Mouse (Mus musculus) lung, postnatal 4 days (tissue): ENCODE results near the gene Fbxw10.

Experiments
- DNase-seq, 2 experiments: peaks; one replicate each; pipeline ENCODE4 v3.0.0; 2021

The Fbxw10 gene

GRCm38 (mm10) chr11:62911362-62911761 lies 64.5 kb downstream of the Fbxw10 start:
- no peak for DNase-seq

DNA sequence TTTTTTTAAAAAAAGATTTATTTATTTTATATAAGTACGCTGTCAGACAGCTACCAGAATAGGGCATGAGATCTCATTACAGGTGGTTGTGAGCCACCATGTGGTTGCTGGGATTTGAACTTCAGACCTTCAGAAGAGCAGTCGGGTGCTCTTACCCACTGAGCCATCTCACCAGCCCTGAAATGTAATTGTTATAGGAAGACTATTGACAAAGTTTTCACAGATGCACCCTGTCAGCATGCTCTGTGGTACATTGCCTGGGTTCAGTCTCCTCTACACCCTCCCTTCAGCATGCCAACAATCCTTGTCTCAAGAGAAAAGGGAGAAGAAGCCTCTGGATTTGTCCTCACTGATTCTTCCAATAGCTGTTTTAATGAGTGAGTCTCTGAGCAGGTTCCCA lies 66.3 kb downstream of the Fbxw10 start:
- no peak for DNase-seq

DNA sequence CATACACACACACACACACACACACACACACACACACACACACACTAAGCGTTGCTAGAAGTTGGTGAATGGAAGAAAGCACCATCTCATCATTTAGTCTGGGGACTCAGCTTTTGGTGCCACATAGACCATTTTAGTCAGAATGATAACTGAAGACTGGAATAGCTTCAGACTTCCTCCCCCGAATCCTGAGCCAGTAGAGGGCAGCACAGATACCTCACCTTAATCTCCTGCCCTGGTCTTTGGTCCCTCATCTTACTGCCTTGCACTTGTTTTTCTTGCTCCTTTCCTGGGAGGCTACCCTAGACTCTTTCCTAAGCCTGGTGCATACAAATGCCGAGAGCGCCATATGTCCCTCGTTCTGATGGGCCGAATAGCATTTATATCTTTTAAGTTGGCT lies 67.7 kb downstream of the Fbxw10 start:
- DNase-seq: peak in 1 of 2 experiments; percentile 43

GRCm38 (mm10) chr11:62915486-62915885 lies 68.6 kb downstream of the Fbxw10 start:
- DNase-seq: peak in 1 of 2 experiments; percentile 38

- DNase-seq: peak in 1 of 2 experiments; percentile 31
Measured at GRCm38 (mm10) chr11:62916765-62917164, 69.9 kb downstream of the Fbxw10 start.

- DNase-seq: no peak
Measured at GRCm38 (mm10) chr11:62919946-62920742, 73.3 kb downstream of the Fbxw10 start.

GRCm38 (mm10) chr11:62920743-62921050 lies 73.8 kb downstream of the Fbxw10 start:
- DNase-seq: no peak

DNA sequence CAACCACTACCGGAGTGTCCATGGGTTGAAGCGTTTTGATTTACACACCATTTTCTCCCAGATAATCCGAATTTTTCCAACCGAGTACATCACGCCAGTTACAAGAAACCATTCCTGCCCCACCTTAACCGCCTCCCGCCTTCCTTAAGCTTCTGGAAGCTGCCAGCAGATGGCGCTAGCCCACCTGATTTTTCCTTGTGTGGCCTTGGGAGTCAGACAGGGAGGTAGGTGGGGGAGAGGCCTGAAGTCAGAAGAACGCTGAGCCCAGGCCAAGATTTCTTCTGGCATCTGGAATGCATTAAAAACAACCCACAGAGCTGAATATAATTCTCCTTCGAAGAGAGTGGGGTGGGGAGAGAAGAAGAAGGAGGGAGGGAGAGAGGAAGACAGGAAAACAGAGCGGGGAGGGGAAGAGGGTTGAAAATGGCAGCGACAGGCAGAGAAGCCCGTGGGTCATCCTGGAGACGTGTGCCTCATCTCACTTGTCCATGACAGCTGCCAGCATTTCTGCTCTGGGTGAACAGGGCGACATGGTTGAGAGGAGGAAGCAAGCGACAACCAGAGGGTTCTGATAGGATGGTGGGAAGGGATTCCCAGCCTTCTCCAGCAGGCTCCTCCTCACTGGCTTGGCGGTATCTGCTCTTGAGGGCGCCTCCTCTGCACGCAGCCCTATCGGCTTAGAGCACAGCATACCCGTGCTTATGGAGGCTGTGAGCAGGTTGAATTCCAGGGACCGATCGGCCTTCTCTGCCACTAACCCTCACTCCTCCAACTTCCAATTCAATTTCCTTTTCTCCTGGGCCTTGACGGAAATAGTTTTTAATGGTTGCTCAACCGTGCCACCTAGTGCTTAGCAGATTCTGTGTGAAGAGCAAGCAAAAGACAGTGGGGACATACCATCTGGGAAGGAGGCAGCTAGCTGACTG lies 74.4 kb downstream of the Fbxw10 start:
- DNase-seq: peak; percentile 94

DNA sequence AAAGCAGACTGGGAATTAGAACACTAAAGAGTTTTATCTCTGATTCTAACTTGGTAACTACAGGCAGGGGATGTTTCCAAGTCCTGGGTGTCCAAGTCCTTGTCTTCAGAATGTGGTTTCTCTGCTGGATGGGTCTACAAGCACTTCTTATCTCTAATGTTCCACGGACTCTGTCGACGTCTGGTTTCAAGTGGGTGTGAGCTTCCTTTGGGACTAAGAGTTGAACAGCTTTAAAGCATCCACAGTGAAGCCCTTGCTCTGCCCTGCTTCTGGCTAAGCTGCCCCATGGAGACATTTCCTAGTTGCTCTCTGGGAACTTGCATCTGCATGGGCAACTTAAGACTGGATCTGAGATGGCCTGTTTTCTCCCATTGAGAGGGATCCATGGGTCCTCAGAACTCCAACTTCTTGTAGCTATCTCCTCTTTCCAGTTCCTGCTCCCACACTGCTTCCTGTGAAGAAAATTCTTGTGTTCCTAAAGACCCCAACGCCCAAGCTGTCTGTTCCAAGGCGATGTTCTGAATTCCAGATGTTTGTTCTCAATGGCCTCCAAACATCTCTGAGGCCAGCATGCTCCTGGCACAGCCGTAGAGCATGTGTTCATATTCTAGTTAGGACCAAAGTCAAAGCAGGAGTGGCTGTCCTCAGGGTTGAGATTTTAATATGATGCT lies 77.4 kb downstream of the Fbxw10 start:
- peak in 1 of 2 experiments; percentile 52 for DNase-seq
